Mouse (Mus musculus): Measurements from ENCODE around the gene Prkaca.
"Not testable (repeated sequence)": the region's sequence is repeated elsewhere in the genome, so short reads cannot be mapped to it uniquely, and the experiment has no call there.

The Prkaca gene

GRCm38 (mm10) chr8:83976101-83976630 is 3.4 kb downstream of the Prkaca start:
- no peak for DNase-seq (ENCODE audit: low spot score)

GRCm38 (mm10) chr8:83976779-83977350 is 4.1 kb downstream of the Prkaca start:
- no peak for DNase-seq (ENCODE audit: low spot score)

- DNase-seq (ENCODE audit: low spot score), result no peak
Observed at GRCm38 (mm10) chr8:83977646-83978045, 4.9 kb downstream of the Prkaca start.

GRCm38 (mm10) chr8:83978200-83978599 is 5.4 kb downstream of the Prkaca start:
- no peak for DNase-seq (ENCODE audit: low spot score)

GRCm38 (mm10) chr8:83980250-83980649 is 7.5 kb downstream of the Prkaca start:
- DNase-seq (ENCODE audit: low spot score), result no peak

- DNase-seq (ENCODE audit: low spot score), result no peak
Observed at GRCm38 (mm10) chr8:83980845-83981244, 8.1 kb downstream of the Prkaca start.

GRCm38 (mm10) chr8:83981533-83981932 is 8.7 kb downstream of the Prkaca start:
- no peak for DNase-seq (ENCODE audit: low spot score)

GRCm38 (mm10) chr8:83982449-83982848 is 9.7 kb downstream of the Prkaca start:
- no peak for DNase-seq (ENCODE audit: low spot score)

GRCm38 (mm10) chr8:83983222-83983621 is 10.4 kb downstream of the Prkaca start:
- not testable (repeated sequence) for DNase-seq (ENCODE audit: low spot score)

GRCm38 (mm10) chr8:83989243-83989642 is 16.4 kb downstream of the Prkaca start:
- DNase-seq (ENCODE audit: low spot score), result no peak

GRCm38 (mm10) chr8:83990170-83990569 is 17.4 kb downstream of the Prkaca start:
- DNase-seq (ENCODE audit: low spot score), result no peak

- DNase-seq (ENCODE audit: low spot score), result no peak
Observed at GRCm38 (mm10) chr8:83992488-83992887, 19.7 kb downstream of the Prkaca start.

- DNase-seq (ENCODE audit: low spot score), result no peak
Observed at GRCm38 (mm10) chr8:83994030-83994429, 21.2 kb downstream of the Prkaca start.

- DNase-seq (ENCODE audit: low spot score), result no peak
Observed at GRCm38 (mm10) chr8:83995973-83996372, 23.2 kb downstream of the Prkaca start.

GRCm38 (mm10) chr8:83996567-83997505 is 24.0 kb downstream of the Prkaca start:
- DNase-seq (ENCODE audit: low spot score), result peak; percentile 86

GRCm38 (mm10) chr8:83997511-83998141 is 24.8 kb downstream of the Prkaca start, which contains the start of gene Samd1:
Gene Samd1, plus strand, starts transcription at chr8:83997672.
- no peak for DNase-seq (ENCODE audit: low spot score)

GRCm38 (mm10) chr8:83998231-83999056 is 25.7 kb downstream of the Prkaca start:
- DNase-seq (ENCODE audit: low spot score), result no peak

GRCm38 (mm10) chr8:83999057-83999705 is 26.4 kb downstream of the Prkaca start:
- DNase-seq (ENCODE audit: low spot score), result no peak

- DNase-seq (ENCODE audit: low spot score), result no peak
Observed at GRCm38 (mm10) chr8:83999825-84000224, 27.0 kb downstream of the Prkaca start.

GRCm38 (mm10) chr8:84001281-84002000 is 28.6 kb downstream of the Prkaca start, which contains the start of gene 1700067K01Rik:
Gene 1700067K01Rik, plus strand, starts transcription at chr8:84001502.
- DNase-seq (ENCODE audit: low spot score), result no peak
